Mouse (Mus musculus) urinary bladder, postnatal 0 days (tissue): ENCODE results near the gene Ak9. TPM values are rescaled to one million over a fixed set of nuclear protein-coding genes. Genes with fewer than 3 reads are reported as not detected.

Experiments
- polyA plus RNA-seq: library from polyadenylated mRNA; unstranded; fragments of >200 nt; fragmentation: Nextera tagmentation; extraction: Ambion mirVana; gene quantifications from 2 replicates; pipeline ENCODE4 v1.2.1, GENCODE M21; 2015

Ak9 gene
- not detected in 2 replicates for polyA plus RNA-seq

GRCm38 (mm10) chr10:41303639-41304444, at the start of gene Ak9:
Ak9 (plus strand) TSS chr10:41303980.

GRCm38 (mm10) chr10:41302689-41303431, 920 bp upstream of the Ak9 start, which contains the start of gene Fig4:
Fig4 (minus strand) TSS chr10:41303260.

DNA sequence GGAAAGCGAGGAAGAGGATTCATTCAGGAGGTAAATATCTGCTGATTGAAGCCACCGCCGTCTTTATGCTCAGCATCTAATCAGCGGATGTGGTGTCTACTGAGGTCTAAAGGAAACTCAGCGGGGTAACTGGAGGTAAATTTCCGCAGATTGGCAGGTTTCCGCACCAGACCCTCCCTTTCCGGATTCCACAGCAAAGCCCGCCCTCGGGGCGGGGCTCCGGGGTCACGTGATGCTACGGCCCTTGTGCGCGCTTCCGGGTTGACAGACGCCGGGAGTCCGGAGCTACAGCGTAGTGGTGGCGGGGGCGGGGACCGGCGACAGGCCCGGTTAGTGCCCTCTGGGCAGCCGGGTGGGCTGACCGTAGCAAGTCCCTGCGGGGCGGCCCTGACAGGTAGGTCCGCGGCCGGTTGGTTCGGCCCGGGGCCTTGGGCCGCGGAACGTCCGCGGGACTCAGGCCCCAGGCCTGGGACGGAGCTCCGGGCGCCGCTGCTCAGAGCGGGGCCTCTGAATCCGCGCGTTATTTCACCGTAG, 146.4 kb downstream of the Ak9 start, which contains the start of gene Zbtb24:
TSS of gene Zbtb24 (plus strand) at position 247 of the 534 bp plus-strand sequence.

GRCm38 (mm10) chr10:41476171-41477017, 172.6 kb downstream of the Ak9 start, which contains the start of gene Mical1:
Mical1 (plus strand) TSS chr10:41476314.

Other genes with a start within 250 kb of the Ak9 start
- not detected in 2 replicates for gene Gpr6, start 231.7 kb upstream of the Ak9 start, polyA plus RNA-seq
- 10.3 and 11.8 TPM in 2 replicates for gene Fig4, start 720 bp upstream of the Ak9 start, polyA plus RNA-seq
- 9.7 and 10.7 TPM in 2 replicates for gene Zbtb24, start 146.4 kb downstream of the Ak9 start, polyA plus RNA-seq
- 57.8 and 60.0 TPM in 2 replicates for gene Mical1, start 172.3 kb downstream of the Ak9 start, polyA plus RNA-seq
- 182 and 205 TPM in 2 replicates for gene Smpd2, start 186.4 kb downstream of the Ak9 start, polyA plus RNA-seq
- 13.7 and 14.9 TPM in 2 replicates for gene Ppil6, start 186.5 kb downstream of the Ak9 start, polyA plus RNA-seq
- gene Cd164, start 215.4 kb downstream of the Ak9 start, polyA plus RNA-seq, result 111 and 123 TPM in 2 replicates